Mouse (Mus musculus): ENCODE measurements at regions not wholly inside any gene's neighbourhood (a gene's known extent, or its start where the extent isn't known, plus 50 kb on each side); places are given as distances from the start of the nearest gene placed in this dataset.

- Histone ChIP-seq H3K36me3 (ENCODE audit: control insufficient read depth, insufficient read depth, low read length) (no peaks in the 10 kb centered on the region), H3K4me3 (ENCODE audit: low read depth, low read length) (no peak overlapping the region), H3K4me1 (ENCODE audit: control insufficient read depth, insufficient read depth, insufficient read length, low read length) (peaks cover 8% of the 10 kb centered on the region; the same call in 1 of the 2 replicates), H3K27me3 (ENCODE audit: control insufficient read depth, insufficient read depth, low read length) (no peaks in the 10 kb centered on the region), H3K27ac (ENCODE audit: insufficient read depth, low read depth, low read length) (no peak overlapping the region)
- WGBS, result 73% methylated on average over 2 of the region's 2 CpGs
- no peak for TF ChIP-seq POLR2A (IDR thresholded peaks at IDR 0.05; ENCODE audit: low read depth, low read length)
- TF ChIP-seq CTCF (IDR thresholded peaks at IDR 0.05; ENCODE audit: extremely low read depth, insufficient read length, insufficient replicate concordance, low read depth, low read length), result no peak
These were observed 225.2 kb upstream of the Spdye4c start for GRCm38 (mm10) chr2:128365775-128366174.

GRCm38 (mm10) chr2:128367266-128368150 lies 223.5 kb upstream of the Spdye4c start:
- H3K27ac ChIP-seq (ENCODE audit: insufficient read depth, low read depth, low read length), result no peak overlapping the region
- no peak overlapping the region for H3K4me3 ChIP-seq (ENCODE audit: low read depth, low read length)
- TF ChIP-seq CTCF (IDR thresholded peaks at IDR 0.05; ENCODE audit: extremely low read depth, insufficient read length, insufficient replicate concordance, low read depth, low read length) (no peak), POLR2A (IDR thresholded peaks at IDR 0.05; ENCODE audit: low read depth, low read length) (no peak)
- H3K36me3 ChIP-seq (ENCODE audit: control insufficient read depth, insufficient read depth, low read length), result no peaks in the 10 kb centered on the region
- no peaks in the 10 kb centered on the region for H3K27me3 ChIP-seq (ENCODE audit: control insufficient read depth, insufficient read depth, low read length)
- H3K4me1 ChIP-seq (ENCODE audit: control insufficient read depth, insufficient read depth, insufficient read length, low read length), result peaks cover 8% of the 10 kb centered on the region; the same call in 1 of the 2 replicates
- 83% methylated on average over 14 of the region's 14 CpGs for WGBS

GRCm38 (mm10) chr2:128368534-128369273 lies 222.3 kb upstream of the Spdye4c start:
- Histone ChIP-seq H3K27me3 (ENCODE audit: control insufficient read depth, insufficient read depth, low read length) (no peaks in the 10 kb centered on the region), H3K27ac (ENCODE audit: insufficient read depth, low read depth, low read length) (no peak overlapping the region), H3K4me3 (ENCODE audit: low read depth, low read length) (no peak overlapping the region), H3K36me3 (ENCODE audit: control insufficient read depth, insufficient read depth, low read length) (no peaks in the 10 kb centered on the region), H3K4me1 (ENCODE audit: control insufficient read depth, insufficient read depth, insufficient read length, low read length) (peaks cover 7% of the 10 kb centered on the region; the same call in 1 of the 2 replicates)
- TF ChIP-seq CTCF (IDR thresholded peaks at IDR 0.05; ENCODE audit: extremely low read depth, insufficient read length, insufficient replicate concordance, low read depth, low read length), result no peak
- TF ChIP-seq POLR2A (IDR thresholded peaks at IDR 0.05; ENCODE audit: low read depth, low read length), result no peak
- WGBS, result 70% methylated on average over 7 of the region's 7 CpGs

- H3K27me3 ChIP-seq (ENCODE audit: control insufficient read depth, insufficient read depth, low read length), result no peaks in the 10 kb centered on the region
- no peak overlapping the region for H3K27ac ChIP-seq (ENCODE audit: insufficient read depth, low read depth, low read length)
- TF ChIP-seq CTCF (IDR thresholded peaks at IDR 0.05; ENCODE audit: extremely low read depth, insufficient read length, insufficient replicate concordance, low read depth, low read length), result no peak
- no peak for TF ChIP-seq POLR2A (IDR thresholded peaks at IDR 0.05; ENCODE audit: low read depth, low read length)
- no peaks in the 10 kb centered on the region for H3K4me1 ChIP-seq (ENCODE audit: control insufficient read depth, insufficient read depth, insufficient read length, low read length)
- H3K36me3 ChIP-seq (ENCODE audit: control insufficient read depth, insufficient read depth, low read length), result no peaks in the 10 kb centered on the region
- no peak overlapping the region for H3K4me3 ChIP-seq (ENCODE audit: low read depth, low read length)
- WGBS, result 65% methylated on average over 10 of the region's 10 CpGs
These were observed 220.2 kb upstream of the Spdye4c start for GRCm38 (mm10) chr2:128370821-128371220.

- TF ChIP-seq CTCF (IDR thresholded peaks at IDR 0.05; ENCODE audit: extremely low read depth, insufficient read length, insufficient replicate concordance, low read depth, low read length) (no peak), POLR2A (IDR thresholded peaks at IDR 0.05; ENCODE audit: low read depth, low read length) (no peak)
- Histone ChIP-seq H3K4me3 (ENCODE audit: low read depth, low read length) (no peak overlapping the region), H3K27ac (ENCODE audit: insufficient read depth, low read depth, low read length) (no peak overlapping the region), H3K27me3 (ENCODE audit: control insufficient read depth, insufficient read depth, low read length) (no peaks in the 10 kb centered on the region), H3K4me1 (ENCODE audit: control insufficient read depth, insufficient read depth, insufficient read length, low read length) (peaks cover 1% of the 10 kb centered on the region), H3K36me3 (ENCODE audit: control insufficient read depth, insufficient read depth, low read length) (no peaks in the 10 kb centered on the region)
- 81% methylated on average over 13 of the region's 13 CpGs for WGBS
These were observed 218.8 kb upstream of the Spdye4c start for GRCm38 (mm10) chr2:128372204-128372603.

- Histone ChIP-seq H3K36me3 (ENCODE audit: control insufficient read depth, insufficient read depth, low read length) (no peaks in the 10 kb centered on the region), H3K4me3 (ENCODE audit: low read depth, low read length) (no peak overlapping the region), H3K27me3 (ENCODE audit: control insufficient read depth, insufficient read depth, low read length) (no peaks in the 10 kb centered on the region), H3K4me1 (ENCODE audit: control insufficient read depth, insufficient read depth, insufficient read length, low read length) (peaks cover 6% of the 10 kb centered on the region), H3K27ac (ENCODE audit: insufficient read depth, low read depth, low read length) (no peak overlapping the region)
- WGBS, result 68% methylated on average over 12 of the region's 12 CpGs
- TF ChIP-seq CTCF (IDR thresholded peaks at IDR 0.05; ENCODE audit: extremely low read depth, insufficient read length, insufficient replicate concordance, low read depth, low read length) (no peak), POLR2A (IDR thresholded peaks at IDR 0.05; ENCODE audit: low read depth, low read length) (no peak)
These were observed 217.4 kb upstream of the Spdye4c start for GRCm38 (mm10) chr2:128373363-128374252.

Data from small intestine, adult 2 months (tissue).